ENCODE assay signal across 12 mouse cellular contexts in genomic region chr4:133089802-133090201, GRCm38 (mm10). TPM values are rescaled to one million over a fixed set of nuclear protein-coding genes. Genes with fewer than 3 reads are reported as not detected.
DNase-seq lines count a peak whose midpoint lies in the region; ATAC-seq lines count a peak whose summit lies in the region.
"Had no signal": no experiment of that assay in that cellular context is flagged by ENCODE, and none has a peak within 500 bp of the region (broad histone marks: within the 10 kb centered on the region; RNA-seq: fewer than 3 reads in every experiment).

No protein-coding gene starts in this region.

- peaks cover 82% of the 10 kb centered on the region for H3K4me1 ChIP-seq in hindbrain, embryonic 10.5 days (replicated peaks)
- peaks cover 29% of the 10 kb centered on the region for H3K4me1 ChIP-seq in hindbrain, embryonic 11.5 days (replicated peaks; ENCODE audit: control insufficient read depth, insufficient read depth, low read length)
- peaks cover 87% of the 10 kb centered on the region for H3K4me1 ChIP-seq in embryonic facial prominence, embryonic 13.5 days
- peaks cover 91% of the 10 kb centered on the region for H3K4me1 ChIP-seq in heart, embryonic 16.5 days (ENCODE audit: control insufficient read depth, insufficient read depth, low read length)
- peaks cover 77% of the 10 kb centered on the region for H3K4me1 ChIP-seq in midbrain, embryonic 10.5 days

- no peak for ATAC-seq in hindbrain, embryonic 11.5 days (ENCODE audit: low FRiP score)
- no peak for ATAC-seq in embryonic facial prominence, embryonic 13.5 days (ENCODE audit: insufficient number of reproducible peaks, insufficient read depth, low FRiP score, low TSS enrichment, low read depth)
- no peak for ATAC-seq in heart, embryonic 16.5 days (replicated peaks; ENCODE audit: extremely low read depth, insufficient read depth, low FRiP score)

- peak overlapping the region; percentile 73 for H3K27ac ChIP-seq in hindbrain, embryonic 10.5 days
- no peak overlapping the region for H3K27ac ChIP-seq in hindbrain, embryonic 11.5 days (ENCODE audit: low read depth, low read length)
- H3K27ac ChIP-seq in embryonic facial prominence, embryonic 13.5 days, result peak overlapping the region; percentile 97
- H3K27ac ChIP-seq in heart, embryonic 16.5 days (ENCODE audit: low read length), result peak overlapping the region; percentile 96
- H3K27ac ChIP-seq in midbrain, embryonic 10.5 days (replicated peaks), result peak overlapping the region; percentile 77

- no peak overlapping the region for H3K4me2 ChIP-seq in hindbrain, embryonic 11.5 days (replicated peaks; ENCODE audit: low read depth, low read length)
- 0 out of 2 replicates have a peak overlapping the region, but pooled peaks have one; percentile 43 for H3K4me2 ChIP-seq in embryonic facial prominence, embryonic 13.5 days
- 0 out of 2 replicates have a peak overlapping the region, but pooled peaks have one; percentile 39 for H3K4me2 ChIP-seq in heart, embryonic 16.5 days (ENCODE audit: low read depth, low read length)

- H3K4me3 ChIP-seq in hindbrain, embryonic 10.5 days, result no peak overlapping the region
- no peak overlapping the region for H3K4me3 ChIP-seq in hindbrain, embryonic 11.5 days (ENCODE audit: low read depth, low read length)
- no peak overlapping the region for H3K4me3 ChIP-seq in embryonic facial prominence, embryonic 13.5 days
- H3K4me3 ChIP-seq in heart, embryonic 16.5 days (ENCODE audit: low read length), result no peak overlapping the region
- H3K4me3 ChIP-seq in midbrain, embryonic 10.5 days, result no peak overlapping the region
- H3K4me3 ChIP-seq: megakaryocyte, embryonic 14.5 days had no signal

- H3K36me3 ChIP-seq in hindbrain, embryonic 10.5 days, result no peaks in the 10 kb centered on the region
- H3K36me3 ChIP-seq in hindbrain, embryonic 11.5 days (ENCODE audit: control insufficient read depth, insufficient read depth, low read length), result no peaks in the 10 kb centered on the region
- no peaks in the 10 kb centered on the region for H3K36me3 ChIP-seq in embryonic facial prominence, embryonic 13.5 days
- H3K36me3 ChIP-seq in heart, embryonic 16.5 days (ENCODE audit: control insufficient read depth, insufficient read depth), result no peaks in the 10 kb centered on the region
- H3K36me3 ChIP-seq in midbrain, embryonic 10.5 days, result no peaks in the 10 kb centered on the region

- H3K27me3 ChIP-seq in hindbrain, embryonic 10.5 days (ENCODE audit: insufficient read depth, poor library complexity, severe bottlenecking), result peaks cover 67% of the 10 kb centered on the region
- H3K27me3 ChIP-seq in hindbrain, embryonic 11.5 days (ENCODE audit: control insufficient read depth, insufficient read depth, low read length), result peaks cover 9% of the 10 kb centered on the region
- no peaks in the 10 kb centered on the region for H3K27me3 ChIP-seq in embryonic facial prominence, embryonic 13.5 days
- H3K27me3 ChIP-seq in heart, embryonic 16.5 days (ENCODE audit: control insufficient read depth, insufficient read depth, low read length), result no peaks in the 10 kb centered on the region
- peaks cover 87% of the 10 kb centered on the region for H3K27me3 ChIP-seq in midbrain, embryonic 10.5 days (ENCODE audit: low read depth, poor library complexity, severe bottlenecking)
- H3K27me3 ChIP-seq: CH12.LX had no signal

- WGBS in hindbrain, embryonic 10.5 days, result 79% methylated on average over 4 of the region's 4 CpGs
- 72% methylated on average over 4 of the region's 4 CpGs for WGBS in hindbrain, embryonic 11.5 days
- WGBS in embryonic facial prominence, embryonic 13.5 days, result 73% methylated on average over 4 of the region's 4 CpGs
- WGBS in heart, embryonic 16.5 days, result 77% methylated on average over 4 of the region's 4 CpGs
- WGBS in midbrain, embryonic 10.5 days, result 78% methylated on average over 4 of the region's 4 CpGs

- DNase-seq in hindbrain, embryonic 10.5 days (ENCODE audit: low spot score), result no peak
- DNase-seq in hindbrain, embryonic 11.5 days (ENCODE audit: low spot score), result no peak
- no peak for DNase-seq in midbrain, embryonic 10.5 days (ENCODE audit: low spot score)
- no peak for DNase-seq in thymus, postnatal 36 days
- no peak for DNase-seq in adipocyte (ENCODE audit: low spot score)
- DNase-seq in adrenal gland, adult (ENCODE audit: inconsistent age in 2 of 2, low spot score in 1 of 2), result no peak
- DNase-seq: cerebellum, adult 9-10 months; gastrocnemius, postnatal 14 days had no signal

- no peaks in the 10 kb centered on the region for H3K9me3 ChIP-seq in hindbrain, embryonic 10.5 days
- no peaks in the 10 kb centered on the region for H3K9me3 ChIP-seq in hindbrain, embryonic 11.5 days (ENCODE audit: control insufficient read depth, low read length)
- no peaks in the 10 kb centered on the region for H3K9me3 ChIP-seq in embryonic facial prominence, embryonic 13.5 days
- H3K9me3 ChIP-seq in heart, embryonic 16.5 days (replicated peaks; ENCODE audit: control insufficient read depth, low read length), result no peaks in the 10 kb centered on the region
- H3K9me3 ChIP-seq in midbrain, embryonic 10.5 days (replicated peaks), result no peaks in the 10 kb centered on the region
- H3K9me3 ChIP-seq: megakaryocyte, embryonic 14.5 days had no signal

- H3K9ac ChIP-seq in hindbrain, embryonic 11.5 days (ENCODE audit: low read depth, low read length), result no peak overlapping the region
- no peak overlapping the region for H3K9ac ChIP-seq in embryonic facial prominence, embryonic 13.5 days
- H3K9ac ChIP-seq in heart, embryonic 16.5 days (ENCODE audit: low read length), result peak overlapping the region; percentile 69

RNA-seq across cellular contexts. Expression of gene Wasf2, which starts 40.5 kb away (rescaled TPM):
- polyA plus RNA-seq in hindbrain, embryonic 10.5 days (2016; fragmentation: Nextera tagmentation; extraction: Ambion mirVana), result 42.1 and 67.1 TPM in 2 replicates
- polyA plus RNA-seq in hindbrain, embryonic 11.5 days (2014; fragmentation: Nextera tagmentation; extraction: Ambion mirVana), result 34.6 and 58.4 TPM in 2 replicates
- polyA plus RNA-seq in embryonic facial prominence, embryonic 13.5 days (2015; fragmentation: Nextera tagmentation; extraction: Ambion mirVana), result 118 and 142 TPM in 2 replicates
- polyA plus RNA-seq in heart, embryonic 16.5 days (2015; fragmentation: Nextera tagmentation; extraction: Ambion mirVana), result 45.0 and 66.3 TPM in 2 replicates
- polyA plus RNA-seq in midbrain, embryonic 10.5 days (2016; fragmentation: Nextera tagmentation; extraction: Ambion mirVana), result 48.3 and 50.3 TPM in 2 replicates
